Mouse (Mus musculus) embryo, embryonic 10 days (tissue): Measurements from ENCODE around the gene Ms4a4d.
A peak's percentile ranks its signal among the peaks of the same experiment; 100 is the strongest.

Experiments used
- DNase-seq: peaks from one replicate; pipeline ENCODE4 v3.0.0-alpha.2; 2015; ENCODE audit warnings: low spot score

Ms4a4d gene

GRCm38 (mm10) chr19:11574965-11575364 is 38.4 kb downstream of the Ms4a4d start:
- no peak for DNase-seq

GRCm38 (mm10) chr19:11589205-11589604 is 52.6 kb downstream of the Ms4a4d start:
- DNase-seq = no peak

GRCm38 (mm10) chr19:11589891-11590449 is 53.4 kb downstream of the Ms4a4d start:
- DNase-seq = no peak

GRCm38 (mm10) chr19:11601349-11601748 is 64.7 kb downstream of the Ms4a4d start:
- no peak for DNase-seq

GRCm38 (mm10) chr19:11602026-11602425 is 65.4 kb downstream of the Ms4a4d start:
- peak; percentile 56 for DNase-seq

- no peak for DNase-seq
Measured at GRCm38 (mm10) chr19:11604603-11605002, 68.0 kb downstream of the Ms4a4d start, which contains the start of gene Ms4a6d. Gene Ms4a6d, minus strand, starts transcription at chr19:11604849.
